22 mouse cellular contexts compared by ENCODE assay signal in genomic region chr15:9055704-9056103, GRCm38 (mm10). TPM values are rescaled to one million over a fixed set of nuclear protein-coding genes. Genes with fewer than 3 reads are reported as not detected.
A peak's percentile ranks its signal among the peaks of the same experiment; 100 is the strongest.
DNase-seq lines count a peak whose midpoint lies in the region; ATAC-seq and TF ChIP-seq lines count a peak whose summit lies in the region.
"Had no signal": no experiment of that assay in that cellular context is flagged by ENCODE, and none has a peak within 500 bp of the region (broad histone marks: within the 10 kb centered on the region; RNA-seq: fewer than 3 reads in every experiment).

No protein-coding gene starts in this region.

- no peak overlapping the region for H3K27ac ChIP-seq in intestine, postnatal 0 days (ENCODE audit: low read depth, low read length)
- H3K27ac ChIP-seq in intestine, embryonic 16.5 days (ENCODE audit: low read length) = no peak overlapping the region
- no peak overlapping the region for H3K27ac ChIP-seq in lung, embryonic 14.5 days (ENCODE audit: low read depth)
- H3K27ac ChIP-seq: forebrain, embryonic 15.5 days; heart, embryonic 13.5 days; limb, embryonic 15.5 days; neural tube, embryonic 12.5 days had no signal

- no peak for ATAC-seq in intestine, postnatal 0 days
- no peak for ATAC-seq in intestine, embryonic 16.5 days
- ATAC-seq in lung, embryonic 14.5 days (ENCODE audit: insufficient read depth) = no peak
- ATAC-seq: forebrain, embryonic 15.5 days; hindbrain, embryonic 16.5 days had no signal

- DNase-seq in lung, embryonic 14.5 days = no peak
- no peak for DNase-seq in lung, adult 18-20 months
- DNase-seq in ES-CJ7 (ENCODE audit: low read depth, low spot score) = peak; percentile 22
- peak; percentile 30 for DNase-seq in adipocyte (ENCODE audit: low spot score)
- no peak for DNase-seq in left cerebral cortex, adult 11 months (ENCODE audit: low spot score)
- no peak for DNase-seq in urinary bladder, postnatal 36 days (ENCODE audit: low spot score in 2 of 2)
- DNase-seq: adrenal gland, postnatal 36 days; cerebellum, adult 11-12 months; cerebellum, postnatal 25 days; embryo, embryonic 11 days; heart, postnatal 4 days; kidney, adult 11 months; layer of hippocampus, adult 9-11 months; thymus, postnatal 25 days had no signal

- no peaks in the 10 kb centered on the region for H3K9me3 ChIP-seq in intestine, postnatal 0 days (ENCODE audit: control insufficient read depth)
- no peaks in the 10 kb centered on the region for H3K9me3 ChIP-seq in intestine, embryonic 16.5 days (ENCODE audit: control insufficient read depth, low read length)
- H3K9me3 ChIP-seq in lung, embryonic 14.5 days (ENCODE audit: low read depth, low read length) = no peaks in the 10 kb centered on the region
- H3K9me3 ChIP-seq: forebrain, embryonic 15.5 days; heart, embryonic 13.5 days; limb, embryonic 15.5 days; neural tube, embryonic 12.5 days had no signal

- H3K4me1 ChIP-seq in intestine, postnatal 0 days (replicated peaks; ENCODE audit: control insufficient read depth, insufficient read depth, low read length) = no peaks in the 10 kb centered on the region
- no peaks in the 10 kb centered on the region for H3K4me1 ChIP-seq in intestine, embryonic 16.5 days (ENCODE audit: control insufficient read depth, insufficient read depth, low read length)
- no peaks in the 10 kb centered on the region for H3K4me1 ChIP-seq in lung, embryonic 14.5 days (ENCODE audit: insufficient read depth)
- H3K4me1 ChIP-seq: forebrain, embryonic 15.5 days; heart, embryonic 13.5 days; limb, embryonic 15.5 days; neural tube, embryonic 12.5 days had no signal

- no peaks in the 10 kb centered on the region for H3K36me3 ChIP-seq in intestine, postnatal 0 days (ENCODE audit: control insufficient read depth, insufficient read depth)
- no peaks in the 10 kb centered on the region for H3K36me3 ChIP-seq in intestine, embryonic 16.5 days (ENCODE audit: control insufficient read depth, insufficient read depth, low read length)
- no peaks in the 10 kb centered on the region for H3K36me3 ChIP-seq in lung, embryonic 14.5 days (ENCODE audit: insufficient read depth)
- H3K36me3 ChIP-seq: forebrain, embryonic 15.5 days; heart, embryonic 13.5 days; limb, embryonic 15.5 days; neural tube, embryonic 12.5 days had no signal

- H3K9ac ChIP-seq in intestine, postnatal 0 days (ENCODE audit: low read depth, low read length) = no peak overlapping the region
- H3K9ac ChIP-seq in intestine, embryonic 16.5 days (ENCODE audit: low read depth, low read length) = no peak overlapping the region
- H3K9ac ChIP-seq in lung, embryonic 14.5 days = no peak overlapping the region
- H3K9ac ChIP-seq: forebrain, embryonic 15.5 days; heart, embryonic 13.5 days; limb, embryonic 15.5 days; neural tube, embryonic 12.5 days had no signal

- no peak overlapping the region for H3K4me2 ChIP-seq in intestine, postnatal 0 days (replicated peaks; ENCODE audit: low read depth)
- no peak overlapping the region for H3K4me2 ChIP-seq in intestine, embryonic 16.5 days (ENCODE audit: low read depth, low read length)
- no peak overlapping the region for H3K4me2 ChIP-seq in lung, embryonic 14.5 days
- H3K4me2 ChIP-seq: forebrain, embryonic 15.5 days; heart, embryonic 13.5 days; limb, embryonic 15.5 days; midbrain, embryonic 11.5 days; neural tube, embryonic 12.5 days had no signal

- TF ChIP-seq CTCF in intestine, postnatal 0 days (IDR thresholded peaks at IDR 0.05; ENCODE audit: low read depth) = peak; percentile 49
- peak; percentile 38 for TF ChIP-seq CTCF in lung, embryonic 14.5 days (IDR thresholded peaks at IDR 0.05; ENCODE audit: low read depth)

- no peak overlapping the region for H3K4me3 ChIP-seq in intestine, postnatal 0 days (ENCODE audit: low read depth, low read length)
- H3K4me3 ChIP-seq in intestine, embryonic 16.5 days (ENCODE audit: low read length) = no peak overlapping the region
- no peak overlapping the region for H3K4me3 ChIP-seq in lung, embryonic 14.5 days (ENCODE audit: low read depth, low read length)
- H3K4me3 ChIP-seq: forebrain, embryonic 15.5 days; heart, embryonic 13.5 days; limb, embryonic 15.5 days; neural tube, embryonic 12.5 days had no signal

- no peaks in the 10 kb centered on the region for H3K27me3 ChIP-seq in intestine, postnatal 0 days (replicated peaks; ENCODE audit: control insufficient read depth, insufficient read depth, low read length)
- no peaks in the 10 kb centered on the region for H3K27me3 ChIP-seq in intestine, embryonic 16.5 days (replicated peaks; ENCODE audit: control insufficient read depth, insufficient read depth, low read length)
- no peaks in the 10 kb centered on the region for H3K27me3 ChIP-seq in lung, embryonic 14.5 days (ENCODE audit: insufficient read depth, low read length)
- H3K27me3 ChIP-seq: forebrain, embryonic 15.5 days; heart, embryonic 13.5 days; limb, embryonic 15.5 days; neural tube, embryonic 12.5 days had no signal

RNA-seq across cellular contexts. Expression of gene Nadk2, which starts 15.4 kb away (rescaled TPM):
- polyA plus RNA-seq in intestine, postnatal 0 days (2015; fragmentation: Nextera tagmentation; extraction: Ambion mirVana) = 37.3 and 38.8 TPM in 2 replicates
- 19.7 and 44.7 TPM in 2 replicates for polyA plus RNA-seq in intestine, embryonic 16.5 days (2015; fragmentation: Nextera tagmentation; extraction: Ambion mirVana)
- 38.6 and 42.1 TPM in 2 replicates for polyA plus RNA-seq in lung, embryonic 14.5 days (2014; fragmentation: Nextera tagmentation; extraction: Ambion mirVana)

Comparison
In these comparisons a context has a peak if more than half of its experiments do, and no peak if none do; other contexts are left out.
1. DNase-seq: peak in ES-CJ7 (single experiment) and adipocyte (single experiment); none in lung, embryonic 14.5 days (single experiment), lung, adult 18-20 months (0 of 2), left cerebral cortex, adult 11 months (single experiment) and urinary bladder, postnatal 36 days (0 of 2).